Mouse (Mus musculus): ENCODE measurements around the gene Gm49486. TPM values are rescaled to one million over a fixed set of nuclear protein-coding genes. Genes with fewer than 3 reads are reported as not detected.

The Gm49486 gene
- polyA plus RNA-seq, 1 experiment, result not detected

GRCm38 (mm10) chr15:79299563-79300155 lies 70.5 kb downstream of the Gm49486 start:
- no peaks in the 10 kb centered on the region for H3K4me1 ChIP-seq (ENCODE audit: control insufficient read depth, insufficient read depth, low read length)
- no peak overlapping the region for H3K27ac ChIP-seq (ENCODE audit: control insufficient read depth, insufficient read depth, low read depth, low read length, poor library complexity)
- 87% methylated on average over 2 of the region's 2 CpGs for WGBS
- TF ChIP-seq POLR2A (IDR thresholded peaks at IDR 0.05; ENCODE audit: borderline replicate concordance, control insufficient read depth, low read depth, low read length), result no peak
- TF ChIP-seq CTCF (IDR thresholded peaks at IDR 0.05; ENCODE audit: control insufficient read depth, insufficient read depth, low read length), result no peak
- no peak overlapping the region for H3K4me3 ChIP-seq (replicated peaks; ENCODE audit: control insufficient read depth, low read depth, low read length)

- Histone ChIP-seq H3K27ac (ENCODE audit: control insufficient read depth, insufficient read depth, low read depth, low read length, poor library complexity) (no peak overlapping the region), H3K4me3 (replicated peaks; ENCODE audit: control insufficient read depth, low read depth, low read length) (no peak overlapping the region), H3K4me1 (ENCODE audit: control insufficient read depth, insufficient read depth, low read length) (no peaks in the 10 kb centered on the region)
- WGBS, result 88% methylated on average over 8 of the region's 8 CpGs
- TF ChIP-seq CTCF (IDR thresholded peaks at IDR 0.05; ENCODE audit: control insufficient read depth, insufficient read depth, low read length), result no peak
- TF ChIP-seq POLR2A (IDR thresholded peaks at IDR 0.05; ENCODE audit: borderline replicate concordance, control insufficient read depth, low read depth, low read length), result no peak
These were observed 74.5 kb downstream of the Gm49486 start for GRCm38 (mm10) chr15:79303725-79304124.

- H3K4me1 ChIP-seq (ENCODE audit: control insufficient read depth, insufficient read depth, low read length), result no peaks in the 10 kb centered on the region
- WGBS, result 61% methylated on average over 5 of the region's 5 CpGs
- no peak overlapping the region for H3K27ac ChIP-seq (ENCODE audit: control insufficient read depth, insufficient read depth, low read depth, low read length, poor library complexity)
- H3K4me3 ChIP-seq (replicated peaks; ENCODE audit: control insufficient read depth, low read depth, low read length), result no peak overlapping the region
- TF ChIP-seq CTCF (IDR thresholded peaks at IDR 0.05; ENCODE audit: control insufficient read depth, insufficient read depth, low read length) (no peak), POLR2A (IDR thresholded peaks at IDR 0.05; ENCODE audit: borderline replicate concordance, control insufficient read depth, low read depth, low read length) (no peak)
These were observed 75.6 kb downstream of the Gm49486 start for GRCm38 (mm10) chr15:79304832-79305231.

GRCm38 (mm10) chr15:79306043-79306637 lies 76.9 kb downstream of the Gm49486 start:
- no peak for TF ChIP-seq CTCF (IDR thresholded peaks at IDR 0.05; ENCODE audit: control insufficient read depth, insufficient read depth, low read length)
- no peak; the same call in 1 of the 2 replicates for TF ChIP-seq POLR2A (IDR thresholded peaks at IDR 0.05; ENCODE audit: borderline replicate concordance, control insufficient read depth, low read depth, low read length)
- H3K4me3 ChIP-seq (replicated peaks; ENCODE audit: control insufficient read depth, low read depth, low read length), result no peak overlapping the region
- H3K4me1 ChIP-seq (ENCODE audit: control insufficient read depth, insufficient read depth, low read length), result no peaks in the 10 kb centered on the region
- 85% methylated on average over 23 of the region's 23 CpGs for WGBS
- H3K27ac ChIP-seq (ENCODE audit: control insufficient read depth, insufficient read depth, low read depth, low read length, poor library complexity), result no peak overlapping the region

Other genes with a start within 250 kb of the Gm49486 start
- gene H1f0, start 200.9 kb upstream of the Gm49486 start, polyA plus RNA-seq (2011; ENCODE audit: insufficient read depth, insufficient read length, low replicate concordance, missing spikeins), result 30.4 and 32.4 TPM in 2 replicates
- not detected in 2 replicates for gene Galr3, start 187.5 kb upstream of the Gm49486 start, polyA plus RNA-seq (2011; ENCODE audit: insufficient read depth, insufficient read length, low replicate concordance, missing spikeins)
- gene Ankrd54, start 166.5 kb upstream of the Gm49486 start, polyA plus RNA-seq (2011; ENCODE audit: insufficient read depth, insufficient read length, low replicate concordance, missing spikeins), result 27.1 and 43.4 TPM in 2 replicates
- gene Eif3l, start 154.2 kb upstream of the Gm49486 start, polyA plus RNA-seq (2011; ENCODE audit: insufficient read depth, insufficient read length, low replicate concordance, missing spikeins), result 60.7 and 112 TPM in 2 replicates
- 4.8 and 20.7 TPM in 2 replicates for gene Micall1, start 120.5 kb upstream of the Gm49486 start, polyA plus RNA-seq (2011; ENCODE audit: insufficient read depth, insufficient read length, low replicate concordance, missing spikeins)
- 72.8 and 74.0 TPM in 2 replicates for gene Polr2f, start 88.4 kb upstream of the Gm49486 start, polyA plus RNA-seq (2011; ENCODE audit: insufficient read depth, insufficient read length, low replicate concordance, missing spikeins)
- gene 1700088E04Rik, start 88.1 kb upstream of the Gm49486 start, polyA plus RNA-seq (2011; ENCODE audit: insufficient read depth, insufficient read length, low replicate concordance, missing spikeins), result not detected in 2 replicates
- gene Sox10, start 64.2 kb upstream of the Gm49486 start, polyA plus RNA-seq (2011; ENCODE audit: insufficient read depth, insufficient read length, low replicate concordance, missing spikeins), result not detected in 2 replicates
- 6.2 and 13.6 TPM in 2 replicates for gene Pick1, start 218 bp upstream of the Gm49486 start, polyA plus RNA-seq (2011; ENCODE audit: insufficient read depth, insufficient read length, low replicate concordance, missing spikeins)
- not detected in 2 replicates for gene Slc16a8, start 25.4 kb downstream of the Gm49486 start, polyA plus RNA-seq (2011; ENCODE audit: insufficient read depth, insufficient read length, low replicate concordance, missing spikeins)
- not detected in 2 replicates for gene Baiap2l2, start 56.1 kb downstream of the Gm49486 start, polyA plus RNA-seq (2011; ENCODE audit: insufficient read depth, insufficient read length, low replicate concordance, missing spikeins)
- gene Pla2g6, start 99.0 kb downstream of the Gm49486 start, polyA plus RNA-seq (2011; ENCODE audit: insufficient read depth, insufficient read length, low replicate concordance, missing spikeins), result 8.3 and 13.0 TPM in 2 replicates
- gene Maff, start 117.2 kb downstream of the Gm49486 start, polyA plus RNA-seq (2011; ENCODE audit: insufficient read depth, insufficient read length, low replicate concordance, missing spikeins), result 0.50 and 3.6 TPM in 2 replicates
- 4.9 and 19.1 TPM in 2 replicates for gene Tmem184b, start 174.2 kb downstream of the Gm49486 start, polyA plus RNA-seq (2011; ENCODE audit: insufficient read depth, insufficient read length, low replicate concordance, missing spikeins)
- 12.3 and 34.2 TPM in 2 replicates for gene Csnk1e, start 226.2 kb downstream of the Gm49486 start, polyA plus RNA-seq (2011; ENCODE audit: insufficient read depth, insufficient read length, low replicate concordance, missing spikeins)